Mouse (Mus musculus): Measurements from ENCODE around the gene Thap2.

The Thap2 gene

DNA sequence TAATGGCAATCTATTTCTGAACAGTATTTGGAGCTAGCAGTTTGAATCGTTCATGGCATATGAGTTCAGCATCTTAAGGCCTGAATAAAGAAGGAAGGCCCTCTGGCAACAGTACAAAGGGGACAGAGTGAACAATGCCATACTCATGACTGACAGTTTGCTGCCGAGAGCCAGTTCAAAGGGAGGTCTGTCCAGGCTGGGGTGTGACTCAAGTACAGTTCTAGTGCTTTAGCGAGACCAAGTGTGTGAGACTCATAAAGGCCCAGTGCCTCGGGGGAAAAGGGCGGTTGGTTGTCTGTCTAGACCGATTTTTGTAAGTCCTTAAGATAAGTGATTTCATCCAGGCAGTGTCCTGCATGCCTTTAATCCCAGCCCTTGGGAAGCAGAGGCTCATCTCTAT, 29.7 kb downstream of the Thap2 start:
- DNase-seq (ENCODE audit: low read depth, low spot score) = no peak

- DNase-seq (ENCODE audit: low read depth, low spot score) = no peak
Observed at GRCm38 (mm10) chr10:115350810-115351397, 33.3 kb downstream of the Thap2 start.

GRCm38 (mm10) chr10:115349509-115349908, 34.7 kb downstream of the Thap2 start:
- DNase-seq (ENCODE audit: low read depth, low spot score) = no peak

DNA sequence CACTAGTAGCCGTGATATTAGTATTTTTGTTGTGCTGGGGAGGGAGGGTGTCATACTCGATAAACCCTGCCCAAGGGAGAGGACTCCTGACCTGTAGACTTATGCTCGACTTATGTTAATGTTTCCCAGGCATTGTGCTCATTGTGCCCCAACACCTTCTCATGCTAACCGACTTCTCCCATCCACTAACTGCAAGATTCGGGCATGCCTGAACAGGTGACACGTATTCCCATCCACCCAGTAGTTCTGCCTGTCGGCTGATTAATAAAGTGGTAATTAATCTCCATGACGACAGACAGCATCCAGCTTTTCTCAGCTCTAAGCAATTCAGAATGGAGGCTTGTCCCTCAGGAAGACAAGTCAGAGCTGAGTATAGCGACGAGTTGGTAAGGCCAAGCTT, 35.2 kb downstream of the Thap2 start:
- no peak for DNase-seq (ENCODE audit: low read depth, low spot score)

- no peak for DNase-seq (ENCODE audit: low read depth, low spot score)
Observed at GRCm38 (mm10) chr10:115348131-115348530, 36.1 kb downstream of the Thap2 start.

- DNase-seq (ENCODE audit: low read depth, low spot score) = no peak
Observed at GRCm38 (mm10) chr10:115346444-115346843, 37.8 kb downstream of the Thap2 start.

GRCm38 (mm10) chr10:115342771-115343425, 41.3 kb downstream of the Thap2 start:
- no peak for DNase-seq (ENCODE audit: low read depth, low spot score)

GRCm38 (mm10) chr10:115339820-115340328, 44.4 kb downstream of the Thap2 start:
- DNase-seq (ENCODE audit: low read depth, low spot score) = no peak

DNA sequence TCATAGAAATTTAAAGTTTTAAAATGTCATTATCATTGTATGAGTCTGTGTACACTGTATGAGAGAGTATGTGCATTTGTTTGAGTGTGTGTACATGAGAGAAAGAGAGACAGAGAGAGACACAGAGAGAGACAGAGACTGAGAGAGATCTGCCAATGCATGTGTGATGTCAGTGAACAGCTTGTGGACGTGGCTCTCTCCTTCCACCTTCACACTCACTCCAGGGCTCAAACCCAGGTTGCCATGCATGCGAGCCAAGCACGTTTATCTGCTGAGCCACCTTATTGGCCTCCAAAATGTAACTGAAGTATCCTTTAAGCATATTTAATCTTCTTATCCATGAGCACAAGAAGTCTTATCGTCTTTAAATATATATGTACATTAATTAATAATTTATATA, 47.3 kb downstream of the Thap2 start:
- DNase-seq (ENCODE audit: low read depth, low spot score) = no peak

DNA sequence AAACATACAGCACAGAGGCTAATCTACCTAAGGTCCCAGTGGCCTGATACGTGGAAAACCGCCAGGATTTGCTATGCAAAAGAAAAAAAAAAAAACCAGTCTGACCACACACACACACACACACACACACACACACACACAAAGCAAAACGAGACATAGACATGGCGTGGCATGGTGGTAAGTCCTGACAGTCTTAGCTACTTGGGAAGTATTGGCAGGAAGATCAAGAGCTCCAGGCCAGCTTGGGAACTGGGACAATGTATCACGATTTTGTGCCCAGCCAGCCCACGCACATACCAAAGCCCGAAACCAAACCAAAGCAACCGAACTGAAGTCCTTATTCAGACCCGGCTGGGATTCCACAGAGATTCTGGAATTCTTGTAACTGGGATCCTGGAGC, 50.7 kb downstream of the Thap2 start:
- DNase-seq (ENCODE audit: low read depth, low spot score) = no peak

GRCm38 (mm10) chr10:115332997-115333396, 51.2 kb downstream of the Thap2 start:
- DNase-seq (ENCODE audit: low read depth, low spot score) = no peak

GRCm38 (mm10) chr10:115332420-115332952, 51.8 kb downstream of the Thap2 start:
- DNase-seq (ENCODE audit: low read depth, low spot score) = no peak

- DNase-seq (ENCODE audit: low read depth, low spot score) = no peak
Observed at GRCm38 (mm10) chr10:115329010-115329530, 55.2 kb downstream of the Thap2 start.

GRCm38 (mm10) chr10:115328514-115328913, 55.7 kb downstream of the Thap2 start:
- DNase-seq (ENCODE audit: low read depth, low spot score) = no peak

DNA sequence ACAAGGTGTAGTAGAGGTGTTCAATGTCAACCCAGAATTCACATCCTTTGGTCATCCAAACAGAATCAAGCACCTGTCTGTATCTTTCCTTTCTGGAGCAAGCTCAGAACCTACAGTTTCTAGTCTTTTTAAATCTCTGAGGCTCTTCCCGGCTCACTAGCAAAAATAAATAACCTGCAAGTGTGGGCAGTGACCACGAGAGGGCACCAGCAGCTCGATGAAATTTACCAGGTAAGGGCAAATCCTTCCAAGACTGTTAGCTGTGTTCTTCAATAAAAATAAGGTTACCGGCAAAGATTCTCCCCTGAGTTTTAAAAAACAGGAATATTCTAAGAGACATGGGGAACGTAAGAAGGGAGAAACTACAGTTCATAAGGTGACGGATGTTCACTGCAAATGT, 60.9 kb downstream of the Thap2 start:
- peak; percentile 51 for DNase-seq (ENCODE audit: low read depth, low spot score)

GRCm38 (mm10) chr10:115321317-115322035, 62.8 kb downstream of the Thap2 start:
- no peak for DNase-seq (ENCODE audit: low read depth, low spot score)

Measured in c-Kit-negative CD71-positive TER-119-positive erythroid progenitor cells, embryonic 14.5 days (primary cell).